Mouse (Mus musculus) heart, embryonic 16.5 days (tissue): ENCODE data around the gene Gm17332. TPM values are rescaled to one million over a fixed set of nuclear protein-coding genes. Genes with fewer than 3 reads are reported as not detected.

Experiments used
- ATAC-seq: fragments of 200-750 bp; cut with Nextera tagmentation; replicated peaks from 2 replicates; pipeline ENCODE4 v1.8.0; 2017; ENCODE audit warnings: moderate number of reproducible peaks; ENCODE audit not compliant: insufficient read depth, low FRiP score; ENCODE audit errors: extremely low read depth
- H3K27ac ChIP-seq: fragments of 300-500 bp; sonication (generic); 2 replicates; pipeline ENCODE4 v1.5.1; 2014; ENCODE audit warnings: mild to moderate bottlenecking, low read length, control low read depth, moderate library complexity
- H3K27me3 ChIP-seq: fragments of 300-500 bp; sonication (generic); 2 replicates; pipeline ENCODE4 v1.6.1; 2014; ENCODE audit warnings: low read length, mixed read lengths; ENCODE audit not compliant: control insufficient read depth, insufficient read depth
- H3K36me3 ChIP-seq: fragments of 300-500 bp; sonication (generic); 2 replicates; pipeline ENCODE4 v1.6.1; 2014; ENCODE audit not compliant: control insufficient read depth, insufficient read depth
- H3K4me1 ChIP-seq: fragments of 300-500 bp; sonication (generic); 2 replicates; pipeline ENCODE4 v1.6.1; 2014; ENCODE audit warnings: low read length, mixed read lengths; ENCODE audit not compliant: control insufficient read depth, insufficient read depth
- H3K4me2 ChIP-seq: fragments of 300-500 bp; sonication (generic); 2 replicates; pipeline ENCODE4 v1.6.1; 2014; ENCODE audit warnings: low read depth, mild to moderate bottlenecking, control low read depth, low read length
- H3K4me3 ChIP-seq: fragments of 300-500 bp; sonication (generic); 2 replicates; pipeline ENCODE4 v1.5.1; 2014; ENCODE audit warnings: mild to moderate bottlenecking, control low read depth, low read length
- H3K9ac ChIP-seq: fragments of 300-500 bp; sonication (generic); 2 replicates; pipeline ENCODE4 v1.6.1; 2014; ENCODE audit warnings: low read length, control low read depth
- H3K9me3 ChIP-seq: fragments of 300-500 bp; sonication (generic); replicated peaks from 2 replicates; pipeline ENCODE4 v1.6.1; 2016; ENCODE audit warnings: low read length; ENCODE audit not compliant: control insufficient read depth
- WGBS: fragments of 180-500 bp; shearing (Covaris S2); extraction: QIAGEN DNeasy Blood & Tissue Kit; methylation state at CpG from one replicate; pipeline ENCODE4 v1.1.7; 2014; 5-methylcytosine and 5-hydroxymethylcytosine counted together
- polyA plus RNA-seq: library from polyadenylated mRNA; unstranded; fragments of >200 nt; fragmentation: Nextera tagmentation; extraction: Ambion mirVana; gene quantifications from 2 replicates; pipeline ENCODE4 v1.2.1, GENCODE M21; 2015

Gene Gm17332
- not detected in 2 replicates for polyA plus RNA-seq

GRCm38 (mm10) chr11:31182362-31182761 is at the start of gene Gm17332:
TSS of gene Gm17332 (minus strand) at chr11:31182462.
- Histone ChIP-seq H3K27ac (no peak within 1 kb of the TSS), H3K4me2 (no peak within 1 kb of the TSS), H3K27me3 (no peaks in the 10 kb centered on the region), H3K36me3 (no peaks in the 10 kb centered on the region), H3K9ac (no peak within 1 kb of the TSS), H3K9me3 (peaks cover 9% of the 10 kb centered on the region), H3K4me3 (no peak within 1 kb of the TSS), H3K4me1 (no peaks in the 10 kb centered on the region)
- no peak for ATAC-seq

GRCm38 (mm10) chr11:31229966-31230365 is 47.7 kb upstream of the Gm17332 start:
- no peak overlapping the region for H3K9ac ChIP-seq
- no peak for ATAC-seq
- no peak overlapping the region for H3K4me2 ChIP-seq
- WGBS = 36% methylated on average over 4 of the region's 4 CpGs
- no peaks in the 10 kb centered on the region for H3K4me1 ChIP-seq
- H3K27ac ChIP-seq = no peak overlapping the region
- H3K4me3 ChIP-seq = no peak overlapping the region
- H3K36me3 ChIP-seq = no peaks in the 10 kb centered on the region
- no peaks in the 10 kb centered on the region for H3K27me3 ChIP-seq
- H3K9me3 ChIP-seq = no peaks in the 10 kb centered on the region

GRCm38 (mm10) chr11:31225359-31225758 is 43.1 kb upstream of the Gm17332 start:
- WGBS = 82% methylated on average over 1 of the region's 1 CpGs
- no peaks in the 10 kb centered on the region for H3K36me3 ChIP-seq
- ATAC-seq = no peak
- no peaks in the 10 kb centered on the region for H3K4me1 ChIP-seq
- no peak overlapping the region for H3K9ac ChIP-seq
- H3K27me3 ChIP-seq = no peaks in the 10 kb centered on the region
- H3K4me3 ChIP-seq = no peak overlapping the region
- H3K4me2 ChIP-seq = no peak overlapping the region
- no peak overlapping the region for H3K27ac ChIP-seq
- no peaks in the 10 kb centered on the region for H3K9me3 ChIP-seq

GRCm38 (mm10) chr11:31218009-31218408 is 35.7 kb upstream of the Gm17332 start:
- Histone ChIP-seq H3K27ac (no peak overlapping the region), H3K27me3 (no peaks in the 10 kb centered on the region), H3K9ac (no peak overlapping the region), H3K4me3 (no peak overlapping the region), H3K4me2 (no peak overlapping the region), H3K4me1 (no peaks in the 10 kb centered on the region), H3K36me3 (no peaks in the 10 kb centered on the region), H3K9me3 (no peaks in the 10 kb centered on the region)
- ATAC-seq = no peak

GRCm38 (mm10) chr11:31195621-31196363 is 13.5 kb upstream of the Gm17332 start:
- WGBS = 82% methylated on average over 3 of the region's 3 CpGs
- Histone ChIP-seq H3K4me2 (no peak overlapping the region), H3K36me3 (no peaks in the 10 kb centered on the region), H3K27ac (no peak overlapping the region), H3K9ac (no peak overlapping the region), H3K27me3 (no peaks in the 10 kb centered on the region), H3K4me1 (no peaks in the 10 kb centered on the region), H3K9me3 (no peaks in the 10 kb centered on the region), H3K4me3 (no peak overlapping the region)
- no peak for ATAC-seq

GRCm38 (mm10) chr11:31194761-31195160 is 12.5 kb upstream of the Gm17332 start:
- ATAC-seq = no peak
- WGBS = 81% methylated on average over 2 of the region's 2 CpGs
- H3K27ac ChIP-seq = no peak overlapping the region
- no peak overlapping the region for H3K9ac ChIP-seq
- no peaks in the 10 kb centered on the region for H3K27me3 ChIP-seq
- H3K4me3 ChIP-seq = no peak overlapping the region
- no peaks in the 10 kb centered on the region for H3K4me1 ChIP-seq
- H3K9me3 ChIP-seq = no peaks in the 10 kb centered on the region
- no peaks in the 10 kb centered on the region for H3K36me3 ChIP-seq
- no peak overlapping the region for H3K4me2 ChIP-seq

- peak overlapping the region; percentile 80 for H3K4me2 ChIP-seq
- 4% methylated on average over 4 of the region's 4 CpGs for WGBS
- no peaks in the 10 kb centered on the region for H3K27me3 ChIP-seq
- H3K4me3 ChIP-seq = no peak overlapping the region
- no peaks in the 10 kb centered on the region for H3K36me3 ChIP-seq
- no peaks in the 10 kb centered on the region for H3K9me3 ChIP-seq
- ATAC-seq = peak; percentile 75
- peaks cover 8% of the 10 kb centered on the region; the same call in 1 of the 2 replicates for H3K4me1 ChIP-seq
- no peak overlapping the region for H3K9ac ChIP-seq
- no peak overlapping the region for H3K27ac ChIP-seq
Observed at GRCm38 (mm10) chr11:31170052-31170646, 12.1 kb downstream of the Gm17332 start.

- Histone ChIP-seq H3K4me2 (peak overlapping the region; percentile 80), H3K36me3 (no peaks in the 10 kb centered on the region), H3K9me3 (no peaks in the 10 kb centered on the region), H3K9ac (no peak overlapping the region), H3K27me3 (no peaks in the 10 kb centered on the region), H3K27ac (peak overlapping the region; percentile 37; the same call in 1 of the 2 replicates), H3K4me3 (peak overlapping the region; percentile 51), H3K4me1 (peaks cover 8% of the 10 kb centered on the region; the same call in 1 of the 2 replicates)
- WGBS = 2% methylated on average over 21 of the region's 21 CpGs
- ATAC-seq = peak; percentile 69
Observed at GRCm38 (mm10) chr11:31169161-31170051, 12.9 kb downstream of the Gm17332 start.

- ATAC-seq = no peak; the same call in 1 of the 2 replicates
- no peaks in the 10 kb centered on the region for H3K27me3 ChIP-seq
- no peak overlapping the region for H3K9ac ChIP-seq
- peak overlapping the region; percentile 51 for H3K4me3 ChIP-seq
- H3K36me3 ChIP-seq = no peaks in the 10 kb centered on the region
- no peaks in the 10 kb centered on the region for H3K9me3 ChIP-seq
- 25% methylated on average over 2 of the region's 2 CpGs for WGBS
- peaks cover 8% of the 10 kb centered on the region; the same call in 1 of the 2 replicates for H3K4me1 ChIP-seq
- H3K4me2 ChIP-seq = peak overlapping the region; percentile 80
- no peak overlapping the region for H3K27ac ChIP-seq
Observed at GRCm38 (mm10) chr11:31168831-31169160, 13.5 kb downstream of the Gm17332 start.
